Mouse (Mus musculus): ENCODE results near the gene Spem1.

Spem1 gene

DNA sequence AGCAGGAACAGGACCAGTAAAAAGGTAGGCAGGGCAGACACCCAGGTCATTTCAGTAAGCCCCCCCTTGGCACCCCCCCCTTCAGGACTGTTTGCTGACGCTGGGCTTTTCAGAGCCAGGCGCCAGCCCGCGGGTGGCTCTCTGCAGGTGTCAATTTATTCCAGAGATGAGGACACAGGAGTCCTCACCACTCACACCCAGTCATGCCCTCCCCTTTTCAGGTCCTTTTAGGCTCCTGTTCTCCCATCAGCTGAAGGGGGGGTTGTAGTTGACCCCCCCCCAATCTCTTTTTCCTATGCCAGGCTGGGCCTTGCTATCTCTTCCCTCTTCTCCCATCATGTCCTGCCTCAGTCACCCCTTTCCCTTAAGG, 14.0 kb upstream of the Spem1 start:
- DNase-seq = no peak

DNA sequence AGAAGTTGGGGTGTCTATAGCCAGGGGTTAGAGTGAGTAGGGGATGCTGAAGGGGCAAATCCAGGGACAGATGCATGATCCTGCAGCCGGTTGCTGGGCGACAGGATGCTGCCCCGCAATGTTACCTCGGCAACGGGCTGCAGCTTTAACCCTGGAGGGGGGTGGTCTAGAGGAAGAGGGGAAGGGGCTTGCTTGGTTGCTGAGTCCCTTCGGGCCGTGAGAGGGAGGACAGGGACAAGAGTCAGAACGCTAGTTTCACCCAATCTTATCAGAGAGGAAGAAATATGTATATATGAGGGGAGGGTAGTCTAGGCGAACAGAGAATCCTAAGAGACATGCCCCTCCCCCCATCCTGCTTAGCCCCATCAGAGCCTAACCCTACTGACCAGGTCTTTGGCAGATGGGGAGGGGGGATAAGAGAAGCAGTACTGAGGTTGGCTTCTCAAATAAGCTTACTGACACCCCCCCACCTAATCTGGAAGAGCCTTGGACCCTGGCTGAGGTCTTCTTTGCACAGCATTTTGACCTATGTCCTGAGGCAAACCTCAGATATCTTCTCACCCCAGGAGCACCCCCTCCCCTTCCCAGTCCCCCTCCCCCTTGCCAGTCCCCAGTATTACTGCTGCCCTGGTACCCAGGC, 13.5 kb upstream of the Spem1 start:
- no peak for DNase-seq

DNA sequence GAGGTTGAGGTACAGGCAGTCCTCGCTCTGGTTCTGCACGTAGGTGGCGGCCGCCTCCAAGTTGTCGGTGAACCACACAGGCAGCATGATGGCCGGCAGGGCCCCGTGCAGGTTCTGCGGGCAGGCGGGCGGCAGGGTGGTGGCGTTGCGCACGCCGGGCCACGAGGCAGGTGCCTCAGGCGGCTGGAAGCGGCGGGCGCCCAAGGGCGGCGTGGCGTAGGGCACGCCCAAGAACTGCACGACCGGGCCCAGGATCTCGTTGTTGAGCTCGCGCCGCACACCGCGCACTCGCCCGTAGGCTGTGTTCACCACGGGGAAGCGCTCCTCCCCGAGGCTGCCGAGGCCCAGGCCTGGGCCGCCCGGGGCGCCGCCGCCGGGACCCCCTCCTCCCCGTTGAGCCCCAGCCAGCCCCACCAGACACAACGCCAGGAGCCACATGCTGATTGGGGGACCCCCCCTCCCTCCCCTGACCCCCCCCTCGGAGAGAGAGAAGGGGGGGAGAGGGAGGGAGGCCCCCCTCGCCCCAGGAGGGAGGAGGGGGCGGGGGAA, 12.1 kb upstream of the Spem1 start:
- DNase-seq = peak; percentile 77

DNA sequence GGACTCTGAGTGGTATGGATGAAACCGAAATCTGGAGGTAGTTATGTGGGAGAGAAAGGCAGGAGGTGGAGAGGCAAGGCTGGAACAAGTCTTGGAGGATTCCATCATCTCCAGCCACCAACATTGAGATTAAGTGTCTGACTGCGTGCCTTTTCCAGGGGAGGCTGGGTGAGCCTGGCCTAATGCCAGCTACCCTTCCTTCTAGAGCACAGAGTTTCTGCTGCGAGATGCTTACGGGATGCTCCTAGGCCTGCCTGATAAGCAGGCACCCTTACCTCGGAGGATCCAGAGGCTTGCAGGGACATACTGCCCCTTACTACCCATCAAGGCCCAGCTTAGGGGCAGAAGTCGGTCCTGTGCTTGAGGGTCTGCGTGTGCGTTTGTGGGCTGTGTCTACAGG, 11.6 kb upstream of the Spem1 start:
- DNase-seq = no peak

DNA sequence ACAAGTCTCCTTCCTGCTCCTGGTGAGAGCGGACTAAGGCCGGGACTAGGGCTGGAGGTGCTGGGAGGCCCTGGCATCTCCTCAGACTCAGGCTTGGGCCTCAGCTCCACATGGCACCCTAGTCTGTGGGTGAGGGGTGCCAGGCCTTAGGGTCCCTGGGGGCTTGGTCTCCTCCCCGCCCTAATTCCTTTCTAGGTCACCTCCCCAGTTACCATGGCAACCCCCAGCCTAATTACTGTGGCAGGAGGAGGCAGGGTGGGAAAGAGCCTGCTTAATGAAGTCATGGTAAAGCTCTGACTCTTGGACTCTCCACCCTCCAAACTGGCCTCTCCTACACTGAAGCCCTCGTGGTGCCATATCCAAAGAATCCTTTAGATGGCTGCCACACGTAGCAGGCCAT, 6.9 kb upstream of the Spem1 start:
- no peak for DNase-seq

DNA sequence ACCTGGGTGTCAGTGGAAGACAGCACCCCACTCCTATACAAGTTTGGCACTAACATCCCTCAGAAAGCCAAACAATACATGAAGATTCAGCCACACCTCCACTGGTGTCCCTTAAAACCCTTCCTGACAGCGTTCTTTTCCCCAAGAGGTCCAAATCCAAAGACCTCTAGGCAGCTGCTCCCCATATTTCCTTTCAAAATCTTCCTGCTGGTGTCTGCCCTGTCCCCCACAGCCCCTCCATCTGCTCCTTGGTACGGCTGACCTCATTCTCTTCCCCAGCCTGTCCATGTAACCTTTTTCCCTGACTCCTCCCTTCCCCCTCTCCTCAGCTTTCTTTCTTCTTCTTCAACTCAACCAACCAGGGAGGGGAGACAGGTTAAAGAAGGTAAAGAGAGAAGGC, 1.5 kb upstream of the Spem1 start:
- no peak for DNase-seq

DNA sequence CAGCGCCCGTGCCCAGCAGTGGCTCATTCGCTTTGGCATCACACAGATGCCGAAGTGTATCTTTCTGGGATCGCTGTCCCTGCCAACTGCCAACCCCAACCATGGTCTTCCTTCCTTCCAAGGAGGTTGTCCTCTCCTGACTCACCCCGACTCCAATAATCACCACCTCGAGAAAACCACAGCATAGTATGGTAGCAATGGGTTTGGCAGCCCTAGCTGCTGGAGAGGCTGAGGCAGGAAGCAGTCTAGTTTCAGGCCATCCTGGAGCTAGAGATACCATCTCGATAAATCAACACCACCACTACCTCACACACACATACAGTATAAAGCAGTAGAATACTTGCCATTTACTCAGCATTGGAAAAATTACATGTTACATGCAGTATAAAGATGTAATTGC, 3.1 kb downstream of the Spem1 start:
- no peak for DNase-seq

DNA sequence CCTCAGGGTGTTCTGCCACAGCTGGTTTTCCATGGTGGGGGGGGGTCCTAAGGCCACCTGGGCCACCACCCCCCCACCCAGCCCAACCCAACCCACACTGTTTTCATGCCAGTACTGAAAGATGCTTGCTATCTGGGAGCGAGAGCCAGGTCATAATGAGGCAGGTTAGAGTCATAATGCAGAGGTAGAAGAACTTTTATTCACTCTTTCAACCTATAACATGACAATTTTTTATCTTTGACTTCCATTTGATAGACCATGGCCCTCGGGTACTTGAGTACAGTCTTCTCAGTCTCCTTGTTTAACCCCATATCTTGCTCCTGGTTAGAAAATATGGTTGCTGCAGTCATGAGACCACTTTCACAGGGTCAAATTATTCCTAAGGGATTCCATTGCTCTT, 3.6 kb downstream of the Spem1 start, which contains the start of gene Spem2:
Gene Spem2 (minus strand): TSS at position 101 of the 400 bp plus-strand sequence.
- DNase-seq = no peak

DNA sequence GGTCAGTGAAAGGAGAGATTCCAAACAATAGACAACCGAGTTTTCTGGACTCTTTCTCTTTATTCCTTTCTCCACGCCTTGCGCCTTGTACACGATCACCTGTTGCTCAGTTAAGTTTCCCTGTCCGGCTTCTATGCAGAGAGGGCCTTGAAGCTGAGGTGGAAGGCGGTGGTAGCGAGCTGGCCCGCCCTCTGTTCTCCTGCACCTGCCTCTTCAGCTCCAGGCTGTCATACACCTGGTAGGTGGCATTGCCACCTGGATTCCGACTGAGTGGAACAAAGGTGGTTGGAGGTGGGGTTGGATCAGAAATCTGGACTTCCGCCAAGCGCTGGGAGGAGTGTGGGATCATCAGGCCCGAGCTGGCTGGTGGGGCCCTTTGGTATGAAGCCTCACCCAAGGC, 5.5 kb downstream of the Spem1 start:
- no peak for DNase-seq

DNA sequence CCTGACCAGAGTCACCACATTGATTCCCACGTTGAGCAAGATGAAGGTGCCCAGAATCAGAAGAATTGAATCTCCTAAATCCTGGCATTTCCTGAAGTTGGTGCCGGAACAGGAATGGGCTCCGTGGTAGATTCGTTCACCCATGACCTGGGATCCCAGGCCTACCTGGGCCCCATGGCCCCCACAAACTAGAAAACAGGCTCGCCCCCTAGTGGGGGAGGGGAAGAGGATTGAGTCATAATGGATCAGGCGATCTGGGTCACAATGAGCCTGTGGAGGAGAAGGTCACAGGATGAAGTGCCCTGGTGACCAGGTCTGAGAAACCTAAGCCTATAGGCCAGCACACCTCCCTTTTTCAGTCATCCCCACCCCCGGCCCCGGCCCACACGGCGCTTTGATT, 6.8 kb downstream of the Spem1 start, which contains the start of gene Gm39566:
Gene Gm39566 (minus strand): TSS at position 144 of the 400 bp plus-strand sequence.
- peak; percentile 54 for DNase-seq

DNA sequence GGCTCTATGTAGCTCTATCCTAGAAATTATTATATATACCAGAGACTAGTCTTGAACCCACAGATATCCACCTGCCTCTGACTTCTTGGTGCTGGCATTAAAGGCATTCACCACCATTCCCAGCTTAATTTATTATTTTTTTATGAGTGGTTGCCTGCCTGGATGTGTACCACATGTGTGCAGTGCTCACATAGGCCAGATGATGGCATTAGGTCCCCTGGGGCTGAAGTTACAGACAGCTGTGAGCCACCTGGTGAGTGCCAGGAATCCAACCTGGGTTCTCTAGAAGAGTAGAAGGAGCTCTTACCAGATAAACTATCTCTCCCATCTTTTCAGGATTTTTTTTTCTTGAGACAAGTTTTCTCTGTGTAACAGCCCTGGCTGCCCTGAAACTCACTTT, 11.7 kb downstream of the Spem1 start:
- DNase-seq = no peak

DNA sequence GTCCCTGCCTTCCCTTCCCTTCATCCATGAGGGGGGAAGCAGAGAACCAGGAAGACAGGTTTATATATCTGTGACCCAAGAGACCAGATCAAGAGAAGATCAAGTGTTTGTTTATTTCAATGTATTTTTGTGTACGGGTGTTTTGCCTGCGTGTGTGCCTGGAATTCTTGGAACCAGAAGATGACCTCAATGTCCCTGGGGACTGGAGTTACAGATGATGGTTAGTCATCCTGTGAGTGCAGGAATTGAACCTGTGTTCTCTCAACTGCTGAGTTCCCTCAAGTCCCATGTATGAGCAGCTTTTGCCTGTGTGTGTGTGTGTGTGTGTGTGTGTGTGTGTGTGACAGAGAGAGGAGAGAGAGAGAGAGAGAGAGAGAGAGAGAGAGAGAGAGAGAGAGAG, 14.3 kb downstream of the Spem1 start:
- DNase-seq = no peak

DNA sequence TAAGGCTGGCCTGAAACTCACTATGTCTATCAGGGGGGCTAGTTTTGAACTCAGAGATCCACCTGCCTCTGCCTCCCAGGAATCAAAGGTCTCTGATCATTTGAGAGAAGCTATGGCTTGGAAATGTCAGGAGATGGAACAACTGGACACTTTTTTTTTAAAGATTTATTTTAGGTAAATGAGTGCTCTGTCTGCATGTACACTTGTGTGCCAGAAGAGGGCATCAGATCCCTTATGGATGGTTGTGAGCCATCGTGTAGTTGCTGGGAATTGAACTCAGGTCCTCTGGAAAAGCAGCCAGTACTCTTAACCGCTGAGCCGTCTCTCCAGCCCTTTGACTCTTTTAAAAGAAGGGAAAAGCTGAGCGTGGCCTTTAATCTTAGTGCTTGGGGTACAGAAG, 15.6 kb downstream of the Spem1 start:
- no peak for DNase-seq

DNA sequence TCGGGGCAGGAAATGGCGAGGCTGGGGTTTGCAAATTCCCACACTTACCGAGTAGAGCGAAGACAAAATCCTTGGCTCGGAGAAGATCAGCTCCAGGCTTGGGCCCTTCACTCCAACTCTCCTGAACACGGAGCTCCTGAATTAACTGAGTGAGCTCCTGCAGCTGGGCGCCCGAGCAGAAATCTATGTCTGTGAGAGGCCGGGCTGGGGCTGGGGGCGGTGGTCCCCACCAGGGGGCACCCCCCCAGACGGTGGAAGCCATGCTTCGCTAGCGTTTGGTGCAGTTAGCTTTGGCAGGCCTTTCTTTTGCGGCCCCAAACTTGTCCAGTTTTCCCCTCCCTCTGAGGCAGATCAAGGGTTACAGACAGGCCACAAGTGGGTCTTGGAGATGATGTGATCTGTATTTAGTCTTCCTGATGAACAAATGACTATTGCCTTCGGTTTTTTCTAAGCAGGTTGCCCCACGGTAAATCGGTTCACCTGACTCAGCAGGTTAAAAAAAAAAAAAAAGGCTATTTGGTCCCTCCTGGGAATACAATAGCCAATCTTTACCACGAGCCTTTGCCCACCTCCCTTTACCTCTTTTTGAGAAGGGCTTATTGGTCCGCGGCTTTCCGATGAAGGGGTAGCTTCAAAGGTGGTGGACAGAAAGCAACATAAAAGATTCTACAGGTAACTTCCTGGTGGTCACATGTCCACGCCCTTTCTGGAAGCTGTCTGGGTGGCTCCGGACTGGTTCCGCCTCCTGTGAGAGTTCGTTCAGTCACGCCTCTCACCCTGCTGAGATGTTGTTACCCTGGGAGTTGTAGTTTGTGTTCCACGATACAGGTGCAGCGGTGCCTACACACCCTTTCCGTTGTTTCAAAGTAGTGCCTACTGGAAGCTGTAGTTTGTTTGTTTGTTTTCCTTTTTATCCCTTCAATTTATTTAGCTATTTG, 16.7 kb downstream of the Spem1 start, which contains the start of gene Tmem102:
Gene Tmem102 (minus strand): TSS at position 653 of the 938 bp plus-strand sequence.
- peak; percentile 25 for DNase-seq

DNA sequence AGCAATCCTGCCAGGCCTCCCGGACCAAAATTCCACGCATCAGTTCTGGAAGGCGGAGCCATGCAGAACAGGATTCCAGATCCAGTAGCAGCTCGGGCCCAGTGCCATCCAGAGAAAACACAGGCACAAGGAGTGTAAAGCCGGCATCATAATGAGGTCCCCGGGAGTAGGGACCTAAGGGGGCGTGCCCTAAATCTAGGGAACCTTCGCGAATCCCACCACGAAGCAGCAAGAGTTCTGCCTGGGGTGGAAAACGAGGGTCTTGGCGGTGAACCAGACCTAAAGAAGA, 17.4 kb downstream of the Spem1 start:
- DNase-seq = no peak

DNA sequence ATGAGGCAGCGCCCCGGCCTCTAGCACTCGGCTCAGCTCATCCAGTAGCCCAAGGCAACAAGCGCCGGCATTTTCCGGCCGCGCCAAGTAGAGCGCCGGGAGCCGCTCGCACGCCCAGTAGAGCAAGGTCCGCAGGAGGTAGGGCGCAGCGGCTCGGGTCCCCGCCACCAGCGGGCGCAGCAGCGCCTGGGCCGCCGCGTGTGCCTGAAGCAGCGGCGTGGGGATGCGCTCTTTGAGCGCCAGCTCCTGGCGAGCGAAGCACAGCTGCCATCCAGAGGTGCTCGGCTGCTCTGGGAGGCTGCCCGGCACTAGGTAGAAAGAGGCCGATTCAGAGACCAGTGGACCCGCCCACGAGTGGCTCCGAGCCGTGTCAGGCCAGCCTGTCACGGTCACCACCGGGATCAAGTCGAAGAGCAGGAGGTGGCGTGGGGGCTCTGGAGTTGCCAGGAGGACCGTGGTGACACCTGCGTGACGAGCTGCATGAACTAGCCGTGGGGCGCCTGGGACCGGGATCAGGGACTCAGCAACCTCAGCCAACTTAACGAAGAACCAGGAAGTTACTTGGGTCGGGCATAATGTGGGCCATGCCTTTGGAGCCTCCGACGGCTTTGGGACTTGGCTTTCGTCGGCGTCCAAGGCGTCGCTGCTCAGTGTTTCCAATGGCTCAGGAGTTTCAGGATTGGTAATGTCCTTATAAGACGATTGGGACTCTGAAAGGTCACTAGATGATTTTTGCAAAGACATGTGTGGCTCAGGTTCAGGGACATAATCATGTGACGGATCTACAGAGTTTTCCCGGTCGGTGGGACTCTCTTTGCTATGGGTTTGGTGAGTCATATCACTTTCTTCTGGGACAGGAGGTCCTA, 18.0 kb downstream of the Spem1 start:
- peak; percentile 86 for DNase-seq

DNA sequence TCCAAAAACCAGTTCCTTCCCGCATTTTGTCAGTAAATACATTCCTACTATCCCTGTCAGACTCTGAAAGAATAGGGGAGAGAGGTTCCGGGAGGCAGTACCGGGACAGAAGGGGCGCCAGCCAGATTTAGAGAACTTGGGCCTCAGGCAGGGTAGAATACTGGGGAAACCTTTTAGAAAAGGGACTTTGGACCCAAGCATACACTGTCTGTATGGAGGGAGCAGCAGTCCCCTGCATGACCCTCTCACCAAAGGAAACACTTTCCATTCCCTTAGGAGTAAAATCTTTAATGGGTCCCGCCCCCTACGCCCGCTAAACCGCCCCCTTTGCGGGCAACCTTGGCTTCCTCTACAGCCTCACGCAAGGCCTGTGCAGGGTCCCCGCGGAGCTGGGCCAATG, 18.7 kb downstream of the Spem1 start:
- DNase-seq = no peak

DNA sequence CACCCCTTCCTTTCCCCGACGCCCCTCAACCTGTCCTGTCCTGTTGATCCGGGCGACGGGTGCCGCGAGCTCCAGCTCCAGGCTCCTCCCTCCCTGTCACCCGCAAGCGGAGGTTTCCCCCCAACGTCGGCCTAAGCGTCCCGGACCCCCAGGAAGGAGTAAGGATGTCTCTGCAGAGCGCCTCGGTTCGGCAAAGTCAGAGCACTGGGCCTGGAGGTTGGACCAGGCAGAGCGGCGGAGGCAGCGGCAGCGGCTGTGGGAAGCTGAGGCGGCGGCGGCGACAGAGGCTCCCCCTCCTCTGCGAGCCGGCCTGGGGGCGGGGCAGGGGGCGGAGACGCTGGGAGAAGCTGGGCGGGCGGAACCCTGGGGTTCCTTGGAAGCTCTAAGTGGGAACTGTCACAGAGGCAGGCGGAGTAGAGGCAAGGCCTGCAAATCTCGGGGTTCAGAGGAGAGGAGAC, 19.3 kb downstream of the Spem1 start:
- peak; percentile 86 for DNase-seq

DNA sequence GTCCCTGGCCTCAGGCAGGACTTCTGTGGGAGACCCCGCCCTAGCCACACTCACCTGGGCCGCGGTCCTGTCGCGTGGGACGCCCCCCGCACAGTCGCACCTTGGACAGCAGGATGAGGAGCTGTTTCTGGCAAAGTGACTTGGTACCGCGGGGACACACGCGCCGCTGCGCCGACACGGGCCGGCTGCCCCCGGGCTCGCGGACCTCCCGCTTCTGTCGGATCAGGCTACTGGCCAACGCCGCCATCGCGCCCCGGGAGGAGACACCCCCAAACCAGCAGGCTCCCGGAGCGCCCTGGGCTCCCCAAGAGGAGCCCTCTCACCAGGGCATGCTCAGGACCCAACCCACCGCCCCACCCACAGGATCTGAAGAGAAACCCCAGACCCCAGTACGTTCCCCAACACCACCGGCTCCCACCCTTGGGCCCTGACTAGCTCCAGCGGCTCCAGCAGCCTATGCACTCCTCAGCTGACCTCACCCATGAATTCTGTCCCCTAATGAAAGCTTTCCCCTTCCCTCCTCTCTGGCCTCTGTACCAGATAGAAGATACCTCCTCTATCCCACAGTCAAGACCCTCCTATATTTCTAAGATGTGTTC, 20.5 kb downstream of the Spem1 start, which contains the start of gene Fgf11:
Gene Fgf11 (minus strand): TSS at position 479 of the 599 bp plus-strand sequence.
- no peak for DNase-seq

DNA sequence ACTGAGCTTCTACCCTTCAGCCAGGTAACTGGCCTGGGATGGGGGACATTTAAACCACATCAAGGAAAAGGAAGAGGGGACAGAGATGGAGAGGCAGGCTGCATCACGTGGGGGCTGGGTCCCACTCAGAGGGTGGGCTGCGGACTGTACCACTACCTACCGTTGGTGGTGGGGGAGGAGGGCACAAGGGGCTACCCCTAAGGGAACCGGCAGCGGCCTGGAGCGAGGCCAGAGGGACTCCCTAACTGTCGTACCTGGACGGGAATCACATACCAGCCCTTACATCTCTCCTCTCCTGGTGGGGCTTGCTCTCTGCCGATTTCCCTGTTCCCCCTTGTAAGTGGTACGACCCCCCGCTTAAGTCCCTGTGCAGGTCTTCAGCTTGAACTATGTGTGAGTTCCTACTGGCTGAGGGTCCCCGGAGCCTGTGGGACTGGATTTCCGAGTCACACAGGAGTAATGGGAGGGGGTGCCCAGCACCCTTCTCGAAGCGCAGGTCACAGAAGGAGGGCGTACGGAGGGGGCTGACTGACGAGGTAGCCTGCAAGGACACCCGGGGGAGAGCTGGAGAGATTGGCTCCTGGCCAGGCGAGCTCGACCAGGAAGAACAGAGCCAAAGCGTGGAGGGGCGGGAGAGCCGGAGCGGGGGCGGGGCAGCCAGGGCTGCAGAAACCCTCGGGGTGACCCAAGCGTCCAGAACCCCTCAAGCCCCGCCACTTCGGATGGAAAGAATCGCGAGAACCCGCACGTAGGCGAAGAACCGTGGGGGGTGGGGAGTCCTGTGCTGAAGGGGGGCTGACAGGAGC, 21.4 kb downstream of the Spem1 start:
- peak; percentile 11 for DNase-seq

DNA sequence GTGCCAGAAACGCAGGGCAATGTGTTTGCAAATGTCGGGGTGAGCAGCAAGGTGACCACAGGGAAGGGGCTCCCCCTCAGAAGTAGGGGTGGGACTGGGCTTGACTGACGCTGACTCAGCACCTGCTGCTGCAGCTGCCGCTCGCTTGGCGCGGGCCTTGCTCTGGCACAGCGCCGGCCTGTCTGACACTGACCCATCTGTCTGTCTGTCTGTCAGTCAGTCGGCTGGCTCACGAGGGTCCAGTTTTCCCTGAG, 21.9 kb downstream of the Spem1 start:
- DNase-seq = no peak

Data from thymus, postnatal 14 days (tissue).